Mouse (Mus musculus) forebrain, embryonic 16.5 days (tissue): ENCODE results near the gene Gm35315. TPM values are rescaled to one million over a fixed set of nuclear protein-coding genes. Genes with fewer than 3 reads are reported as not detected.
A peak's percentile ranks its signal among the peaks of the same experiment; 100 is the strongest.
"Not testable (repeated sequence)": the region's sequence is repeated elsewhere in the genome, so short reads cannot be mapped to it uniquely, and the experiment has no call there.

ENCODE experiments used
- ATAC-seq: fragments of 200-750 bp; cut with Nextera tagmentation; 2 replicates; pipeline ENCODE4 v1.8.0; 2017; ENCODE audit warnings: mild to moderate bottlenecking, moderate library complexity
- H3K27ac ChIP-seq: fragments of 300-500 bp; sonication (generic); 2 replicates; pipeline ENCODE4 v1.5.1; 2014; ENCODE audit warnings: low read length, control low read depth
- H3K27me3 ChIP-seq: fragments of 300-500 bp; sonication (generic); replicated peaks from 2 replicates; pipeline ENCODE4 v1.6.1; 2014; ENCODE audit warnings: low read length; ENCODE audit not compliant: control insufficient read depth, insufficient read depth
- H3K36me3 ChIP-seq: fragments of 300-500 bp; sonication (generic); 2 replicates; pipeline ENCODE4 v1.6.1; 2014; ENCODE audit not compliant: control insufficient read depth, insufficient read depth
- H3K4me1 ChIP-seq: fragments of 300-500 bp; sonication (generic); replicated peaks from 2 replicates; pipeline ENCODE4 v1.6.1; 2014; ENCODE audit warnings: low read length; ENCODE audit not compliant: control insufficient read depth, insufficient read depth
- H3K4me2 ChIP-seq: fragments of 300-500 bp; sonication (generic); 2 replicates; pipeline ENCODE4 v1.6.1; 2014; ENCODE audit warnings: mild to moderate bottlenecking, low read length, control low read depth
- H3K4me3 ChIP-seq: fragments of 300-500 bp; sonication (generic); replicated peaks from 2 replicates; pipeline ENCODE4 v1.5.1; 2014; ENCODE audit warnings: mild to moderate bottlenecking, low read length, control low read depth
- H3K9ac ChIP-seq: fragments of 300-500 bp; sonication (generic); replicated peaks from 2 replicates; pipeline ENCODE4 v1.6.1; 2014; ENCODE audit warnings: low read depth, low read length, control low read depth
- H3K9me3 ChIP-seq: fragments of 300-500 bp; sonication (generic); 2 replicates; pipeline ENCODE4 v1.6.1; 2016; ENCODE audit warnings: low read length; ENCODE audit not compliant: control insufficient read depth
- WGBS: fragments of 180-500 bp; shearing (Covaris S2); extraction: QIAGEN DNeasy Blood & Tissue Kit; methylation state at CpG from one replicate; pipeline ENCODE4 v1.1.7; 2014; 5-methylcytosine and 5-hydroxymethylcytosine counted together
- polyA plus RNA-seq: library from polyadenylated mRNA; unstranded; fragments of >200 nt; fragmentation: Nextera tagmentation; extraction: Ambion mirVana; gene quantifications from 2 replicates; pipeline ENCODE4 v1.2.1, GENCODE M21; 2015

Gene Gm35315
- polyA plus RNA-seq, 1 experiment from 2014 or later: 1.7 TPM

DNA sequence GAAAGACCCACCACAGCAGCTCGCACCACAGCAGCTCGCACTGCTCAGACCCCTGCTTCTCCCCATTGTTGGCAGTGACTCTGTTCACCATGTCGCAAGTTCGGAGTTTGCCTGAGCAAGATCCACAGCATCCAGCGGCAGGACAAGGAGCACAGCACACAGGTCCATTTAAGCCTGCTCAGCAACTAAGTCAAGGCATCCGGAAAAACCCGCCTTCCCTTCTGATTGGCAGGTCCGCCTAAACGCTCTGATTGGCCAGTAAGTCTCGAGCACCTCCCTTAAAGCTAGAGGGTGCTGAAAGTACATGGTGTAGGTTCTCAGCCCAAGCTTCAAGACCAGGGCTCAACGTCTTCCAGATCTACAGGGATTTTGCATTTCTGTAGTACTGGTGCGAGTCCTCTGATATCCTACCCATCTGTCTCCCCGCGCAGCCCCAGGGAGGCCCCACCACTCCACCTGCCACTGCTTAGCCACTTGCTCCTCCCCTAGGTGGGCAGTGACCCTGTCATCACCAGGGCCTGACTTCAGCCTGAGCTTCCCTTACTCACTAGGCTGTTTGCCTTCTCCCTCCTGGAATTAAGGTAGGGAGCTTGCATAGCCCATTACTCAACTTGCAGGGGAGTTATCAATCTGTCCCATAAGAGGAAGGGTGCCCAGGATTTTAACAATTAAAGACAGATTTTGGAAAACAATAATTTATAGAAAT is 7.9 kb downstream of the Gm35315 start:
- no peaks in the 10 kb centered on the region for H3K4me1 ChIP-seq
- peaks cover 4% of the 10 kb centered on the region; the same call in 1 of the 2 replicates for H3K9me3 ChIP-seq
- WGBS: 41% methylated on average over 14 of the region's 14 CpGs
- H3K27me3 ChIP-seq: no peaks in the 10 kb centered on the region
- H3K27ac ChIP-seq: no peak overlapping the region
- ATAC-seq: no peak
- H3K4me2 ChIP-seq: no peak overlapping the region
- H3K4me3 ChIP-seq: no peak overlapping the region
- no peak overlapping the region for H3K9ac ChIP-seq
- no peaks in the 10 kb centered on the region for H3K36me3 ChIP-seq

DNA sequence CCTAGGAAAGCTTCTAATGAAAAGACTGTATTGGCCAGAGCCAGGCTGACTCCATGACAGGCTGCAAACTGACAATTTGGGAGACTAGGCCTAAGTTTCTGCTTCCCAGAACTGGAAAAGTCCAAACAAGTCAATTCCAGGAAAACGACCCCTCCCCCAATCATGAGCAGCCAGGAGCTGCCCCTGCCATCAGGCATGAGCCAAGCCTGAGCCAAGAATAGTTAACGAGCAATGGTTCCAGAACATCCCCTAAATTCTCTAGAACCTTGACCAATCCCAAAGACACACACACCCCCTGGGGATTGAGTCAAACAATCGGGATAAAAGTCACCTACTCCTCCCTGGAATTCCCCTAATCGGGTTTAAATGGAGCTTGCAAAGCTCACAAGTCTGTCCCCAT is 11.3 kb downstream of the Gm35315 start:
- Histone ChIP-seq H3K4me3 (no peak overlapping the region), H3K36me3 (no peaks in the 10 kb centered on the region), H3K27ac (no peak overlapping the region), H3K4me2 (no peak overlapping the region), H3K9me3 (peaks cover 10% of the 10 kb centered on the region), H3K4me1 (no peaks in the 10 kb centered on the region), H3K9ac (no peak overlapping the region), H3K27me3 (no peaks in the 10 kb centered on the region)
- WGBS: 81% methylated on average over 4 of the region's 4 CpGs
- ATAC-seq: no peak

DNA sequence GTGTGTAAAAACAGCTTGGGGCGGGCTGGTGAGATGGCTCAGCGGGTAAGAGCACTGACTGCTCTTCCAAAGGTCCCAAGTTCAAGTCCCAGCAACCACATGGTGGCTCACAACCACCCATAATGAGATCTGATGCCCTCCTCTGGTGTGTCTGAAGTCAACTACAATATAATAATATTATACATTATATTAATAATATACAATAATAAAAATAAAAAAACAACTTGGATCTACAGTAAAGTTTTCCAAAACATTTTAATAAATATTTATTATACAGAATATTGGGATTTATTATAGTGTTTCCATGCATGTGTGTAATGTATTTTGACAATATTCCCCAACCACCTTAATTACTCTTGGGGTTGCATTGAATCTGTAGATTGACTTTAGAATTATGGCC is 21.8 kb downstream of the Gm35315 start, which contains the start of gene Gm17655:
TSS of gene Gm17655 (minus strand) at position 101 of the 400 bp plus-strand sequence.
- ATAC-seq, H3K4me2 ChIP-seq: not testable (repeated sequence)
- 78% methylated on average over 2 of the region's 2 CpGs for WGBS

DNA sequence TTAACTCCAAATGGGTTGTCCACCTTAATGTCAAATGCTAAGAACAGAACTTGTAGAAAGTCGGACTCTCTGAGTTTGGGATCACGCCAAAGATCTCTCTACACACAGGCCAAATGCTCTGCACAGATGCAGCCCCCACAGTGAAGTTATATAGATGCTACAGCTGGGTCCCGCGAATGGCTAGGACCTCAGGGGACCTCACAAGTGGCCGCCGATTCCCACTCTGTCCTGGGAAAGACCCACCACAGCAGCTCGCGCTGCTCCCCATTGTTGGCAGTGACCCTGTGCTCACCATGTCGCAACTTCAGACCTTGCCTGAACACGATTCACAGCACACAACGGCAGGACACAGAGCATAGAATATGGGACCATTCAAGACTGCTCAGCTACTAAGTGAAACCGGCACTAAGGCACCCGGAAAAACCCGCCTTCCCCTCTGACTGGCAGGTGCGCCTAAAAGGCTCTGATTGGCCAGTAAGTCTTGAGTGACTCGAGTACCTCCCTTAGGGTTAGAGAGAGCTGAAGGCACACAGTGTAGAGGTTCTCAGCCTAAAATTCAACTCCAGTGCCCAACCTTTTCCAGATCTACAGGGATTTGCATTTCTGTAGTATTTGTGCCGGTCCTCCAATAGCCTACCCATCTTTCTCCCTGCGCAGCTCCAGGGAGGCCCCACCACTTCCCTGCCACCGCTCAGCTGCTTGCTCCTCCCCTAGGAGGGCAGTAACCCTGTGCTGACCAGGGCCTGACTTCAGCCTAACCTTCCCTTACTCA is 36.4 kb downstream of the Gm35315 start:
- WGBS: 4% methylated on average over 19 of the region's 19 CpGs
- H3K27ac ChIP-seq: peak overlapping the region; percentile 37; the same call in 1 of the 2 replicates
- no peaks in the 10 kb centered on the region for H3K27me3 ChIP-seq
- peak overlapping the region; percentile 66 for H3K9ac ChIP-seq
- H3K36me3 ChIP-seq: no peaks in the 10 kb centered on the region
- ATAC-seq: peak; percentile 99
- H3K4me3 ChIP-seq: peak overlapping the region; percentile 59
- H3K4me1 ChIP-seq: no peaks in the 10 kb centered on the region
- H3K9me3 ChIP-seq: peaks cover 2% of the 10 kb centered on the region
- H3K4me2 ChIP-seq: peak overlapping the region; percentile 60

More for the DNA sequence above, 21.8 kb downstream of the Gm35315 start, which contains the start of gene Gm17655:
- not testable (repeated sequence) for H3K4me3 ChIP-seq, H3K36me3 ChIP-seq, H3K27me3 ChIP-seq, H3K27ac ChIP-seq, H3K4me1 ChIP-seq, H3K9ac ChIP-seq
- H3K9me3 ChIP-seq: peaks cover 13% of the 10 kb centered on the region

Other genes starting within 250 kb of the Gm35315 start
- gene Gm15446, start 171.0 kb downstream of the Gm35315 start, polyA plus RNA-seq: 0.36 and 0.56 TPM in 2 replicates
- 32.2 and 34.9 TPM in 2 replicates for gene Zfp932, start 97.9 kb downstream of the Gm35315 start, polyA plus RNA-seq
- gene Gm17655, start 21.9 kb downstream of the Gm35315 start, polyA plus RNA-seq: 3.3 and 7.5 TPM in 2 replicates
- 1.9 and 3.2 TPM in 2 replicates for gene Plcxd1, start 5.5 kb upstream of the Gm35315 start, polyA plus RNA-seq
- 61.7 and 68.9 TPM in 2 replicates for gene Gtpbp6, start 13.8 kb upstream of the Gm35315 start, polyA plus RNA-seq
- 20.1 and 21.1 TPM in 2 replicates for gene Zfp605, start 15.7 kb upstream of the Gm35315 start, polyA plus RNA-seq
- 91.2 and 92.4 TPM in 2 replicates for gene Chfr, start 41.4 kb upstream of the Gm35315 start, polyA plus RNA-seq
- gene Golga3, start 82.3 kb upstream of the Gm35315 start, polyA plus RNA-seq: 23.9 and 26.5 TPM in 2 replicates
- gene Ankle2, start 136.6 kb upstream of the Gm35315 start, polyA plus RNA-seq: 25.2 and 29.1 TPM in 2 replicates
- 101 and 108 TPM in 2 replicates for gene Pgam5, start 175.5 kb upstream of the Gm35315 start, polyA plus RNA-seq
- gene Pxmp2, start 191.8 kb upstream of the Gm35315 start, polyA plus RNA-seq: 5.3 and 7.3 TPM in 2 replicates
- gene Pole, start 191.9 kb upstream of the Gm35315 start, polyA plus RNA-seq: 12.4 and 13.7 TPM in 2 replicates
- 7.6 and 7.7 TPM in 2 replicates for gene P2rx2, start 248.8 kb upstream of the Gm35315 start, polyA plus RNA-seq